Mouse (Mus musculus): ENCODE data around the gene Gm44502.

DNA sequence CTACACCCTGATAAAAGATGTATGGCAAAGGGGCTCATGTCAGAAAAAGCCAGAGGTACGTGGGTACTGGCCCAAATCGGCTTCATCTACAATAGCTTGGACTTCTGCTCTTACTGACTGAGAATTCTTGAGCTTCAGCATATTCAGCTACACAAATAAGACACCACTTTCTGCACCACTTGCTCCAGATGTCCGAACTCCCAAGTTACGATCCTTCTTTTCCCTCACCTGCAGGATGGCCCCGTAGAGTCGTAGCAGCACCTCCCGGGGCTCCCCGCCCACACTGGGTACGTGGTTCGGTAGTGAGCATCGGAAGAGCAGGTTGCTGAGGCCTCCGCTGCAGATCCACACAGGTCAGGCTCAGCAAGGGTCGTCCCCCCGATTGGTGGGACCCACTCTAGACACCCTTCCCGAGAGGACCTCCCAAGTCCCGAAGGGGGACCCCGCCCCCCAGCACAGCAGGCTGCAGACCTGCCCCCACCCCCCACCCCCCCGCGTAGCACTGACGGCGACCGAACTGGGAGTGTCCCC lies 610 bp downstream of the Gm44502 start:
- TF ChIP-seq POLR2A (IDR thresholded peaks at IDR 0.05; ENCODE audit: insufficient read depth, low read depth, low read length) (no peak), CTCF (IDR thresholded peaks at IDR 0.05) (no peak), EP300 (IDR thresholded peaks at IDR 0.05; ENCODE audit: insufficient read depth, low read depth, low read length) (no peak)
